Mouse (Mus musculus): Measurements from ENCODE around the gene Zfp119a. TPM values are rescaled to one million over a fixed set of nuclear protein-coding genes. Genes with fewer than 3 reads are reported as not detected.

Zfp119a gene
- polyA plus RNA-seq, 1 experiment from 2014 or later: 10.1 TPM

DNA sequence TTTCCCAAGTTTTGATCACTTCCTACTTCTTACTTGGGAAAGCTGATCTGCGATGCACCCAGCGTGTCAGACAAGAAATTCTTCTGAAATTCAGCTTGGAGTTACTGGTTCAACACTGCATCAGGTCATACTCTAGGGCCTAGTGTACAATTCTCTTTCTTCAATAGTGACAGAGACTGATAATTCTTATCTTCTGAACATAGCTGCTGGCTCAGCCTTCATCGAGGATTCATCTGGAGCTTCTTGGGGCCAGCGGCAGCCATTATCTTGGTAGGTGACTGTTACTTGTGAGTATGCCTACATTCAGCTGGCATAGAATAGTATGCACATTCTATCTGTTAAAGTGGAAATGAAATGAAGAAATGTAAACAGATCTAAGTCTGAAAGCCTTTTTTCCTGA, 61.9 kb downstream of the Zfp119a start:
- 93% methylated on average over 4 of the region's 4 CpGs for WGBS
- no peaks in the 10 kb centered on the region for H3K4me1 ChIP-seq
- ATAC-seq (ENCODE audit: insufficient number of reproducible peaks, low FRiP score, low TSS enrichment, low read depth): no peak
- no peaks in the 10 kb centered on the region for H3K27me3 ChIP-seq
- no peak overlapping the region for H3K9ac ChIP-seq
- no peaks in the 10 kb centered on the region for H3K36me3 ChIP-seq
- H3K27ac ChIP-seq (replicated peaks): no peak overlapping the region
- H3K4me2 ChIP-seq (replicated peaks): no peak overlapping the region
- no peaks in the 10 kb centered on the region for H3K9me3 ChIP-seq (replicated peaks)
- H3K4me3 ChIP-seq (replicated peaks): no peak overlapping the region

Other genes starting within 250 kb of the Zfp119a start
- gene Pot1b, start 166.3 kb downstream of the Zfp119a start, polyA plus RNA-seq (2015; fragmentation: Nextera tagmentation; extraction: Ambion mirVana): 7.7 and 11.3 TPM in 2 replicates
- gene Adgre4, start 128.9 kb downstream of the Zfp119a start, polyA plus RNA-seq (2015; fragmentation: Nextera tagmentation; extraction: Ambion mirVana): 0.25 and 0.46 TPM in 2 replicates
- gene Zfp959, start 13.2 kb upstream of the Zfp119a start, polyA plus RNA-seq (2015; fragmentation: Nextera tagmentation; extraction: Ambion mirVana): 12.2 and 12.7 TPM in 2 replicates
- gene Zfp119b, start 70.6 kb upstream of the Zfp119a start, polyA plus RNA-seq (2015; fragmentation: Nextera tagmentation; extraction: Ambion mirVana): 6.8 and 7.4 TPM in 2 replicates
- 3.3 and 3.7 TPM in 2 replicates for gene Ebi3, start 73.7 kb upstream of the Zfp119a start, polyA plus RNA-seq (2015; fragmentation: Nextera tagmentation; extraction: Ambion mirVana)
- gene Yju2, start 80.2 kb upstream of the Zfp119a start, polyA plus RNA-seq (2015; fragmentation: Nextera tagmentation; extraction: Ambion mirVana): 22.8 and 26.0 TPM in 2 replicates
- 20.4 and 22.2 TPM in 2 replicates for gene Shd, start 91.5 kb upstream of the Zfp119a start, polyA plus RNA-seq (2015; fragmentation: Nextera tagmentation; extraction: Ambion mirVana)
- gene Fsd1, start 107.6 kb upstream of the Zfp119a start, polyA plus RNA-seq (2015; fragmentation: Nextera tagmentation; extraction: Ambion mirVana): 12.5 and 16.8 TPM in 2 replicates
- 23.6 and 24.5 TPM in 2 replicates for gene Stap2, start 126.7 kb upstream of the Zfp119a start, polyA plus RNA-seq (2015; fragmentation: Nextera tagmentation; extraction: Ambion mirVana)
- 91.3 and 97.2 TPM in 2 replicates for gene Mpnd, start 126.8 kb upstream of the Zfp119a start, polyA plus RNA-seq (2015; fragmentation: Nextera tagmentation; extraction: Ambion mirVana)
- 194 and 201 TPM in 2 replicates for gene Sh3gl1, start 157.7 kb upstream of the Zfp119a start, polyA plus RNA-seq (2015; fragmentation: Nextera tagmentation; extraction: Ambion mirVana)
- gene Chaf1a, start 161.5 kb upstream of the Zfp119a start, polyA plus RNA-seq (2015; fragmentation: Nextera tagmentation; extraction: Ambion mirVana): 21.6 and 23.0 TPM in 2 replicates
- 46.4 and 51.6 TPM in 2 replicates for gene Ubxn6, start 196.1 kb upstream of the Zfp119a start, polyA plus RNA-seq (2015; fragmentation: Nextera tagmentation; extraction: Ambion mirVana)
- gene Hdgfl2, start 200.7 kb upstream of the Zfp119a start, polyA plus RNA-seq (2015; fragmentation: Nextera tagmentation; extraction: Ambion mirVana): 112 and 119 TPM in 2 replicates
- gene Plin4, start 230.9 kb upstream of the Zfp119a start, polyA plus RNA-seq (2015; fragmentation: Nextera tagmentation; extraction: Ambion mirVana): 0.08 TPM in 1 of 2 replicates, not detected in the other
- gene Plin5, start 238.7 kb upstream of the Zfp119a start, polyA plus RNA-seq (2015; fragmentation: Nextera tagmentation; extraction: Ambion mirVana): 0.72 and 1.2 TPM in 2 replicates
- gene Lrg1, start 243.1 kb upstream of the Zfp119a start, polyA plus RNA-seq (2015; fragmentation: Nextera tagmentation; extraction: Ambion mirVana): 1.4 and 1.8 TPM in 2 replicates